ENCODE assay signal across 37 mouse cellular contexts in the genomic region with DNA sequence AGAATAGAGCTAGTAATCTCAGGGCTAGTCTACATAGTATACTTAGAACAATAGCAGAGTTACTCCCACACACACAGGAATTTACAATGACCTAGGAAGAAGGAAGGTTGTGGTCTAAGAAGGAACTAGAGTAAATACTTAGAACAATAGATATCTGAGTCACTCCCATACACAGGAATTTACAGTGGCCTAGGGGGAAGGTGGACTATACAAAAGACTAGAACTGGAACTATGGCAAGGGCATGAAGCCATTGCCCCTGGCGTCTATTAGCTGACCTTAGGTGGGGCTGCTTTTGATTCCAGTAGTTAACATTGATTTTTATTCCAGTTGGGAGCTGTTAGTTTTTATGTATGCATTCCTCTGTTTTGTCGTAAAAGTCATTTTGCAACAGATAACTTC. TPM values are rescaled to one million over a fixed set of nuclear protein-coding genes. Genes with fewer than 3 reads are reported as not detected.
"Had no signal": no experiment of that assay in that cellular context is flagged by ENCODE, and none has a peak within 500 bp of the region (broad histone marks: within the 10 kb centered on the region; RNA-seq: fewer than 3 reads in every experiment).

No protein-coding gene starts in this region.

RNA-seq across cellular contexts. Expression of a gene that starts 10.8 kb away (rescaled TPM):
- polyA plus RNA-seq: limb, embryonic 11.5 days had no signal

RNA-seq across cellular contexts. Expression of a gene that starts 11.0 kb away (rescaled TPM):
- total RNA-seq: gastrocnemius, adult 18-20 months; gastrocnemius, adult 8-10 months; gastrocnemius, postnatal 14 days; gastrocnemius, postnatal 36 days; heart, adult 18-20 months; heart, postnatal 14 days; heart, postnatal 36 days; hematopoietic stem cell, adult 5-6 weeks; hindbrain, postnatal 0 days; layer of hippocampus, adult 18-20 months; layer of hippocampus, adult 8-10 months; layer of hippocampus, postnatal 14 days; layer of hippocampus, postnatal 36 days; left cerebral cortex, adult 18-20 months; left cerebral cortex, adult 8-10 months; left cerebral cortex, postnatal 10 days; left cerebral cortex, postnatal 25 days; left cerebral cortex, postnatal 4 days had no signal
- polyA plus RNA-seq: heart, embryonic 11.5 days; heart, embryonic 13.5 days; heart, embryonic 15.5 days; heart, postnatal 0 days; hindbrain, embryonic 11.5 days; hindbrain, embryonic 13.5 days; hindbrain, embryonic 15.5 days; hindbrain, postnatal 0 days; intestine, embryonic 14.5 days; intestine, embryonic 16.5 days; kidney, adult 2 months; kidney, embryonic 15.5 days; kidney, postnatal 0 days; limb, embryonic 11.5 days; limb, embryonic 13.5 days; limb, embryonic 15.5 days; liver, embryonic 12.5 days; liver, embryonic 16.5 days had no signal

RNA-seq across cellular contexts. Expression of a gene that starts 11.0 kb away (rescaled TPM):
- total RNA-seq: gastrocnemius, adult 18-20 months; gastrocnemius, adult 8-10 months; gastrocnemius, postnatal 14 days; gastrocnemius, postnatal 36 days; heart, adult 18-20 months; heart, postnatal 14 days; heart, postnatal 36 days; hematopoietic stem cell, adult 5-6 weeks; hindbrain, postnatal 0 days; layer of hippocampus, adult 18-20 months; layer of hippocampus, postnatal 14 days; layer of hippocampus, postnatal 36 days; left cerebral cortex, adult 18-20 months; left cerebral cortex, adult 8-10 months; left cerebral cortex, postnatal 25 days had no signal
- polyA plus RNA-seq: heart, embryonic 11.5 days; heart, embryonic 13.5 days; heart, embryonic 15.5 days; heart, postnatal 0 days; hindbrain, embryonic 11.5 days; hindbrain, embryonic 13.5 days; hindbrain, embryonic 15.5 days; intestine, embryonic 14.5 days; kidney, adult 2 months; large intestine, adult 2 months; limb, embryonic 11.5 days; limb, embryonic 13.5 days; limb, embryonic 15.5 days had no signal

RNA-seq across cellular contexts. Expression of a gene that starts 32.0 kb away (rescaled TPM):
- total RNA-seq: gastrocnemius, adult 18-20 months; gastrocnemius, adult 8-10 months; gastrocnemius, postnatal 14 days; gastrocnemius, postnatal 36 days; heart, adult 18-20 months; heart, postnatal 14 days; heart, postnatal 36 days; hematopoietic stem cell, adult 5-6 weeks; hindbrain, postnatal 0 days; layer of hippocampus, adult 18-20 months; layer of hippocampus, adult 8-10 months; layer of hippocampus, postnatal 14 days; layer of hippocampus, postnatal 36 days; left cerebral cortex, adult 18-20 months; left cerebral cortex, adult 8-10 months; left cerebral cortex, postnatal 10 days; left cerebral cortex, postnatal 25 days; left cerebral cortex, postnatal 4 days; liver, adult 2 months had no signal
- polyA plus RNA-seq: heart, embryonic 11.5 days; heart, embryonic 13.5 days; heart, embryonic 15.5 days; heart, postnatal 0 days; hindbrain, embryonic 11.5 days; hindbrain, embryonic 13.5 days; hindbrain, embryonic 15.5 days; hindbrain, postnatal 0 days; intestine, embryonic 14.5 days; intestine, embryonic 16.5 days; kidney, adult 2 months; kidney, embryonic 15.5 days; kidney, postnatal 0 days; large intestine, adult 2 months; limb, embryonic 11.5 days; limb, embryonic 13.5 days; limb, embryonic 15.5 days; liver, embryonic 12.5 days had no signal

RNA-seq across cellular contexts. Expression of a gene that starts 51.4 kb away (rescaled TPM):
- total RNA-seq: gastrocnemius, adult 18-20 months; gastrocnemius, adult 8-10 months; gastrocnemius, postnatal 36 days; heart, adult 18-20 months; hematopoietic stem cell, adult 5-6 weeks had no signal
- polyA plus RNA-seq: heart, embryonic 13.5 days; liver, embryonic 12.5 days had no signal
